Mouse (Mus musculus): Measurements from ENCODE around the gene Nat8f7. TPM values are rescaled to one million over a fixed set of nuclear protein-coding genes. Genes with fewer than 3 reads are reported as not detected.
"Not testable (repeated sequence)": the region's sequence is repeated elsewhere in the genome, so short reads cannot be mapped to it uniquely, and the experiment has no call there.

Nat8f7 gene
- 1 to 10 TPM; 3.1 to 5.5 (median 4.7) TPM for total RNA-seq (2022)

DNA sequence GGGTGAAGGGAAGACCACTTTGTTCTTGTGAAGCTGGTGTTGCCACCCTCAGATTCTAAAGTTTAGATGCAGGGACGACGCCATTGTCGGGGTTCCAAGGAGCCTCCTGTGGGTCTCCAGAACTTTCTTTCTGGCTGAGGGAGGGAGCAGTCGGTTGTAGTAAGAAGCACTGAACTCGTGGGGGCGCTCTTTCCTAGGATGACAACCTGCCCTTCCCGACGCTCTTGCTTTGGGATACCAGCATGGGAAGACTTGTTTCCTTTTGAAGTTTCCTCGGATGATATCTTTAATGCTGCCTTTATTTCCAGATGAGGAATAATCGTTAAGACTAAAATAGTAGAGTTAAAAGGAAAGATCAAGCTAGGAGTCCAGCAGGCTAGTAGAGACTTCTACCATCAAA, at the start of gene Nat8f7:
Gene Nat8f7, minus strand, starts transcription at position 101 of the 400 bp plus-strand sequence.
- DNase-seq (ENCODE audit: low spot score in 2 of 2) = not testable (repeated sequence)

DNA sequence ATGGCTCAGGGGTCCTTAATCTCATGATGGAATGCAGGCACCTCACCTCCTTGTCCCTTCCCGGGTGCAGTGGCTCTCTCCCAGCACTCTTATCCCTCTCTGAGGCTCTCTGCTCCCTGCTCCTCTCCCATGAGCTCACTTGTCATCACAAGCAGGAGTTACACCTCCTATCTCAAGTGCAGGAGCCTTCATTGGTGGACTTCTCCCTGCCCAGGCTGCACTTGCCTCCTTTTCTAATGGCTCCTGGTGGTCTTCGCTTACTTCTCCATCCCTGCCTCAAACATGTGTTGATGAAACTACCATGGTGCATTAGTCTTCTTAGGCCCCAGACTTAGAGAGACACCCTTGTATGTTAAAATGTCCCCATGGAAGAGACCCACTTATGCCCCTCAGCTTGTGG, 49.7 kb upstream of the Nat8f7 start:
- not testable (repeated sequence) for DNase-seq (ENCODE audit: low spot score in 2 of 2)

DNA sequence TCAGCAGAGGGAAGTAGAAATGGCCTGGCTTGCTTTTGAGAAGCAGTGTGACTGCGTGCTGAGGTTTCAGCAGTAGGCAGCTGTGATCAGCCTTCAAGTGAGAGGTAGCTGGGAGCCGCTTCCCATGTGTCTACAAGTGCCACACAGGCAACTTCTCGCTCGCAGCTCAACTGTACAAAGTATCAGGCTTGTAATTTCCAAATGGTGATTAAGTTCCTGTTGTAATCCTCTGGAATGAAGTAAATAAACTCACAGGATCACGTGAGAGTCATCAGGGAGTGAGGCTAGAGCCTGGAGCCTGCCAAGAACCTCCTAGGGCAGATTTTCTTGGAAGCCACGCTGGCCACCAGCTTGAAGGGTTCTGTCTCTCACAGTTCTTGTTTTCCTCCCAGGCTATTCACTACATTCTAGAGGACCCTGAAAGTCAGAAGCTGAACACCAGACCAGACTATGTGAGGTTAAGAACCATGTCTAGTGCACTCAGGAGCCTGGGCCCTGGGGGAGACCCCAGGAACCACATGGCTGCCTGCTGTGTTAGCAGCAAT, 42.8 kb upstream of the Nat8f7 start:
- DNase-seq (ENCODE audit: low spot score in 2 of 2) = not testable (repeated sequence)

DNA sequence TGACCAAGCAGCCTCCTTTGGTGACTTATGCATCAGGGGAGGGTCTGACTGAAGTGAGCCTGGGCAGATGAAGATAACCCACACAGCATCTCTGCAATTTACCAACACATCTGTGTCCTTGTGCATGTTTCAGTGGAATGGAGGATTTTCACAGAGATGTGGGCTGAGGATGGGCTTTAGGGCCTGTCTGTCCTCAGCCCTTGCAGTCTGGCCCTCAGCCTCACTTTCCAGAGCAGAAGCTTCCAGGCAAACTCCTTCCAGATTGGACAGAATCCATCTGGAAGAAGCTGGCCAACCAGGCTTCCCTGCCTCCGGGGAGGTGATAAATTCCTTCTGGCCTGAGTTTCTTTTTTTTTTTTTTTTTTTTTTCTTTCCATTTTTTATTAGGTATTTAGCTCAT, 3.4 kb downstream of the Nat8f7 start:
- DNase-seq (ENCODE audit: low spot score in 2 of 2) = not testable (repeated sequence)

DNA sequence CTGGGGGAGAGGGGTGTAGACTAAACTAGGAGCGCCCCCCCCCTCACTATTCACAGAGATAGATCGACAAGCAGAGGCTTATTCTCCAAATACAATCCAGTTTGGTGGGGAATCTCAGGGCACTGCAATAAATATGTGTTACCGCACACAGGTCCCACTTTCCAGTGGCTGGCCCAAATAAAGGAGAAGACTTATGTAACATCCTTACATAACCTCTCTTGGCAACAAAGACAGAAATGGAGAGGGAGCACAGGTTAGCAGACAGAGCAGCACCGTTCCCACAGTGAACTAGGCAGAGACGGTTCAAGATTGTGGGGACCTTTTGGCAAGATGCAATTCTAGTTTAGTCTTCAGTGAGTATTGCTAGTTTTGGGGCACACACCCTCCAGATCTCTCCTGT, 3.8 kb downstream of the Nat8f7 start:
- not testable (repeated sequence) for DNase-seq (ENCODE audit: low spot score in 2 of 2)

DNA sequence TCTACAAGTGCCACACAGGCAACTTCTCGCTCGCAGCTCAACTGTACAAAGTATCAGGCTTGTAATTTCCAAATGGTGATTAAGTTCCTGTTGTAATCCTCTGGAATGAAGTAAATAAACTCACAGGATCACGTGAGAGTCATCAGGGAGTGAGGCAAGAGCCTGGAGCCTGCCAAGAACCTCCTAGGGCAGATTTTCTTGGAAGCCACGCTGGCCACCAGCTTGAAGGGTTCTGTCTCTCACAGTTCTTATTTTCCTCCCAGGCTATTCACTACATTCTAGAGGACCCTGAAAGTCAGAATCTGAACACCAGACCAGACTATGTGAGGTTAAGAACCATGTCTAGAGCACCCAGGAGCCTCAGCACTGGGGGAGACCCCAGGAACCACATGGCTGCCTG, 11.1 kb downstream of the Nat8f7 start:
- not testable (repeated sequence) for DNase-seq (ENCODE audit: low spot score in 2 of 2)

Small RNA genes lying within 50 kb of the gene (microRNA-seq; reads per million reads assigned to microRNA genes)
- gene Gm27317 = 0 reads per million in 2 experiments

Other genes with a start within 250 kb of the Nat8f7 start
- 10 to 100 TPM; 80.0 to 89.9 (median 88.0) TPM for gene Fbxo41, start 210.2 kb downstream of the Nat8f7 start, total RNA-seq (2022)
- gene Egr4, start 199.6 kb downstream of the Nat8f7 start, total RNA-seq (2022) = 10 to 100 TPM; 19.1 to 29.4 (median 26.6) TPM
- 10 to 100 TPM in 2 of 4 experiments, 1 to 10 TPM in 2; 8.2 to 10.8 (median 9.9) TPM for gene Alms1, start 125.7 kb downstream of the Nat8f7 start, total RNA-seq (2022)
- gene Nat8f3, start 52.5 kb upstream of the Nat8f7 start, total RNA-seq (2022) = 1 to 10 TPM; 2.0 to 5.3 (median 3.6) TPM
- gene Nat8f6, start 107.7 kb upstream of the Nat8f7 start, total RNA-seq (2022) = 1 to 10 TPM in 3 of 4 experiments, under 1 TPM in 1; 0.80 to 4.6 (median 2.4) TPM
- 1 to 10 TPM; 4.1 to 6.0 (median 4.7) TPM for gene Nat8f5, start 107.8 kb upstream of the Nat8f7 start, total RNA-seq (2022)
- gene Nat8, start 118.9 kb upstream of the Nat8f7 start, total RNA-seq (2022) = 1 to 10 TPM; 3.5 to 6.1 (median 4.8) TPM
- gene Nat8f2, start 156.0 kb upstream of the Nat8f7 start, total RNA-seq (2022) = 1 to 10 TPM; 2.4 to 3.7 (median 3.4) TPM
- 1 to 10 TPM; 6.9 to 8.3 (median 7.7) TPM for gene Nat8f4, start 191.7 kb upstream of the Nat8f7 start, total RNA-seq (2022)
- gene Tprkb, start 198.7 kb upstream of the Nat8f7 start, total RNA-seq (2022) = 10 to 100 TPM; 61.0 to 72.7 (median 62.6) TPM
- 10 to 100 TPM; 21.8 to 24.5 (median 22.0) TPM for gene Nat8f1, start 202.5 kb upstream of the Nat8f7 start, total RNA-seq (2022)
- 10 to 100 TPM; 56.1 to 65.9 (median 61.6) TPM for gene Dusp11, start 248.5 kb upstream of the Nat8f7 start, total RNA-seq (2022)